Mouse (Mus musculus): Measurements from ENCODE around the gene Siah1a.

Gene Siah1a

GRCm38 (mm10) chr8:86745221-86745934 lies at the start of gene Siah1a, which contains the start of gene Gm10638:
Gene Siah1a, minus strand, starts transcription at chr8:86745934.
Gene Gm10638, plus strand, starts transcription at chr8:86745699.
- DNase-seq (ENCODE audit: low read depth, low spot score) = peak; percentile 75

GRCm38 (mm10) chr8:86794716-86795115 lies 49.0 kb upstream of the Siah1a start:
- DNase-seq (ENCODE audit: low read depth, low spot score) = no peak

GRCm38 (mm10) chr8:86791542-86791941 lies 45.8 kb upstream of the Siah1a start:
- DNase-seq (ENCODE audit: low read depth, low spot score) = no peak

GRCm38 (mm10) chr8:86789576-86789975 lies 43.8 kb upstream of the Siah1a start:
- DNase-seq (ENCODE audit: low read depth, low spot score) = no peak

GRCm38 (mm10) chr8:86787891-86788420 lies 42.2 kb upstream of the Siah1a start:
- DNase-seq (ENCODE audit: low read depth, low spot score) = no peak

GRCm38 (mm10) chr8:86786498-86786897 lies 40.8 kb upstream of the Siah1a start:
- peak; percentile 21 for DNase-seq (ENCODE audit: low read depth, low spot score)

- DNase-seq (ENCODE audit: low read depth, low spot score) = peak; percentile 49
Measured at GRCm38 (mm10) chr8:86781094-86781493, 35.4 kb upstream of the Siah1a start.

- no peak for DNase-seq (ENCODE audit: low read depth, low spot score)
Measured at GRCm38 (mm10) chr8:86779207-86779606, 33.5 kb upstream of the Siah1a start.

- peak; percentile 23 for DNase-seq (ENCODE audit: low read depth, low spot score)
Measured at GRCm38 (mm10) chr8:86769945-86770715, 24.4 kb upstream of the Siah1a start.

- DNase-seq (ENCODE audit: low read depth, low spot score) = peak; percentile 85
Measured at GRCm38 (mm10) chr8:86768499-86768898, 22.8 kb upstream of the Siah1a start.

- peak; percentile 63 for DNase-seq (ENCODE audit: low read depth, low spot score)
Measured at GRCm38 (mm10) chr8:86766548-86767211, 20.9 kb upstream of the Siah1a start.

GRCm38 (mm10) chr8:86765669-86766068 lies 19.9 kb upstream of the Siah1a start:
- DNase-seq (ENCODE audit: low read depth, low spot score) = no peak

GRCm38 (mm10) chr8:86765155-86765554 lies 19.4 kb upstream of the Siah1a start:
- no peak for DNase-seq (ENCODE audit: low read depth, low spot score)

GRCm38 (mm10) chr8:86762806-86763205 lies 17.1 kb upstream of the Siah1a start:
- DNase-seq (ENCODE audit: low read depth, low spot score) = no peak

- no peak for DNase-seq (ENCODE audit: low read depth, low spot score)
Measured at GRCm38 (mm10) chr8:86760746-86761145, 15.0 kb upstream of the Siah1a start.

- DNase-seq (ENCODE audit: low read depth, low spot score) = no peak
Measured at GRCm38 (mm10) chr8:86759090-86759491, 13.4 kb upstream of the Siah1a start.

GRCm38 (mm10) chr8:86758651-86759050 lies 12.9 kb upstream of the Siah1a start:
- DNase-seq (ENCODE audit: low read depth, low spot score) = no peak

GRCm38 (mm10) chr8:86756948-86757733 lies 11.4 kb upstream of the Siah1a start:
- peak; percentile 86 for DNase-seq (ENCODE audit: low read depth, low spot score)

- no peak for DNase-seq (ENCODE audit: low read depth, low spot score)
Measured at GRCm38 (mm10) chr8:86749842-86750241, 4.1 kb upstream of the Siah1a start.

- no peak for DNase-seq (ENCODE audit: low read depth, low spot score)
Measured at GRCm38 (mm10) chr8:86746511-86746910, 777 bp upstream of the Siah1a start.

- DNase-seq (ENCODE audit: low read depth, low spot score) = peak; percentile 95
Measured at GRCm38 (mm10) chr8:86745935-86746441, 254 bp upstream of the Siah1a start.
